Mouse (Mus musculus): ENCODE measurements around the gene Myh7b.

Gene Myh7b

DNA sequence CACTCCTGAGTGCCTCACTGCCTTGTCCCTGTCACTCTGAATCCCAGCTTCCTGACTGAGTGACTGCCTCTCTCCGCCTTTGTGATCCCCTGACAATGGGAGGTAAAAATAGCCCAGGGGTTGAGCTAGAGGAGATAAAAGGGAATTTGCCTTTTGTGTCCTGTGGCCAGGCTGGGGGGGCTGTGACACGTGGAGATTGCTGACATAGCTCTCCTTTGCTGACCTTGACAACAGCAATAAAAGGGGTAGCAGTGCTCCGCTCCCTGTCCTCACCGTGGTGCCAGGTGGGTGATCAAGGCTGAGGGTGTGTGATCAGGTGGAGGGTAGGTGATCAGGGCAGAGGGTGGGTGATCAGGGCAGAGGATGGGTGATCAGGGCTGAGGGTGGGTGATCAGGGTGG, at the start of gene Myh7b:
Gene Myh7b, plus strand, starts transcription at position 235 of the 400 bp plus-strand sequence.
- DNase-seq (ENCODE audit: low read depth, low spot score), result no peak

- DNase-seq (ENCODE audit: low read depth, low spot score), result no peak
Measured at GRCm38 (mm10) chr2:155562209-155562608, 48.8 kb upstream of the Myh7b start.

DNA sequence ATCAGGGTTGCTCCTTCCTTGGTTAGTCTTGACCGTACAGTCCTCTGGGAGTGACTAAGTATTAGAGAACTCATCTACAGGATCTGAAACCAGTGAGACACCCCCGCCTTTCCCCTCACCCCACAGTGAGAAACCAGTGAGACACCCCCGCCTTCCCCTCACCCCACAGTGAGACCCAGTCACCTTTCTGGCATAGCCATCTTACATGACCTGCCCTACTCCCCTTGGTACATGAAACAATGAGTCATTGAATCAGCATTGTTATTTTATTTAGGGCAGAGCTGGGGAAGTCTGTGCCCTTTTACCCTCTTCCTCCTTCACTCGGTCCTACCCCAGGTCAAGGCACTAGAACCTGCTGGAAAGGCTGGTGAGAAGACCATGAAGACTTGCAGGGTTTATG, 48.1 kb upstream of the Myh7b start:
- no peak for DNase-seq (ENCODE audit: low read depth, low spot score)

- DNase-seq (ENCODE audit: low read depth, low spot score), result no peak
Measured at GRCm38 (mm10) chr2:155567751-155568150, 43.3 kb upstream of the Myh7b start.

GRCm38 (mm10) chr2:155569223-155569807, 41.7 kb upstream of the Myh7b start:
- no peak for DNase-seq (ENCODE audit: low read depth, low spot score)

GRCm38 (mm10) chr2:155573001-155573400, 38.0 kb upstream of the Myh7b start:
- DNase-seq (ENCODE audit: low read depth, low spot score), result no peak

- DNase-seq (ENCODE audit: low read depth, low spot score), result no peak
Measured at GRCm38 (mm10) chr2:155573996-155574395, 37.0 kb upstream of the Myh7b start.

- DNase-seq (ENCODE audit: low read depth, low spot score), result no peak
Measured at GRCm38 (mm10) chr2:155574700-155575099, 36.3 kb upstream of the Myh7b start.

DNA sequence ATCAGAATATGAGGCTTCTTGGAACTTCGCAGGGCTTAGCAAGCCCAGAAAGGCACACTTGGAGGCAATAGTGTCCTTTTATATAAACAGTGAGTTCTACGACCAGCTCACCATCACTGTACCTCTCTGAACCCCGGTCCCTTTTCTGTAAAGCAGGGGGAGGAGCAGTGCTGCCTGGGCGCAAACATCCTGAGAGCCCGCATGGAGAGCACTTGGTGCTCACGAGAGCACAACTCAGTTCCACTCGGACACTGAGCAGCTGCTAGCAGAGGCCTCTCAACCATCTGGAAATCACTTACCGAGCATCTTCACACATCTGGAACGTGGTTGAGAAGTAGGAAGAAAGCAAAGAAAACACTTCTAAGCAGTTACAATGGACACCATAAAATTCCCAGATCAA, 34.4 kb upstream of the Myh7b start:
- DNase-seq (ENCODE audit: low read depth, low spot score), result no peak

- DNase-seq (ENCODE audit: low read depth, low spot score), result peak; percentile 57
Measured at GRCm38 (mm10) chr2:155580331-155580730, 30.7 kb upstream of the Myh7b start.

DNA sequence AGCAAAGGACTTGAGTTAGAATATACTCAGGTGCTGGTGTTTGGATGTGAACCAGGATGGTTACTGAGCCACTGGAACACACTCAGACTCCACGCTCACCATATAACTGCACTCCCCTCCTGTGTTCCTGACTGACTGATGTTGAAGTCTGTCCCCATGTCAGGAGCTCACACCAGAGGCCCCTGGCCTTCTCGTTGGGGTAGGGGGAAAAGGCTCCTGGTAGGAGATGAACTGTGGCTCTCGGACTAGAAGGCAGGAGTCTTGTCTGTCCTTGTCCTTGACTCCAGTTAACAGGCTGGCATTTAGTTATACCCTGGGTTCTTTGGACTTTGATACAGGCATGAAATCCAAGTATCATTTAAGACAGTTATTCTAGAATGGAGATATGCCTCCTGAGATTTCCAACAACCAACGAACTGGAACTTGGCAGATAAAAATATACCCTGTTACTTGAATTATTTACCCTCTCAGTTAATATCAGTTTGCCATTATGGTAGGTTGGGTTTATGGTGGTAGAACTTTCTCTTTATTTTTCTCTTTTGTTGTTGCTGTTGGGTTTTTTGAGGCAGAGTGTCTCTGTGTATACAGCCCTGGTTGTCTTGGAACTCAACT, 28.5 kb upstream of the Myh7b start:
- DNase-seq (ENCODE audit: low read depth, low spot score), result no peak

GRCm38 (mm10) chr2:155582996-155583395, 28.0 kb upstream of the Myh7b start:
- no peak for DNase-seq (ENCODE audit: low read depth, low spot score)

GRCm38 (mm10) chr2:155583927-155584530, 27.0 kb upstream of the Myh7b start:
- DNase-seq (ENCODE audit: low read depth, low spot score), result peak; percentile 83

DNA sequence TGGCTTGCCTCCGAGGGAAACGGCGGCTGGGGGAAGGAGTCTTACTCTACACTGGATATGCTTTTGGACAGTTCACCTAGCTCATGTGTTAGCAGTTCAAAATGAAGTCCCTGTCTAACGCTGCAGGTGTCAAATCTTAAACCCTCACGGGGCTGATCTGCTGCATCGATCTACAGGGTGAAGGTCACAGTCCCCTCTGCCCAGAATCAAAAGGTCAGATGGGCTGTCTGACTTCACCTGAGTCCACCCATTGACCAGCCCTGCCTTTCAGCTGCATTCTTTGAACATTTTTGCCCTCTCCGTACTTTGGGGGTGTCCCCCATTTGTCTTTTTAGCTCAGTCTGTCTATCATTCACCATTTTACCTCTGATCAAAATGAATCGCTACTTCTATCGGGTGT, 25.9 kb upstream of the Myh7b start:
- DNase-seq (ENCODE audit: low read depth, low spot score), result no peak

DNA sequence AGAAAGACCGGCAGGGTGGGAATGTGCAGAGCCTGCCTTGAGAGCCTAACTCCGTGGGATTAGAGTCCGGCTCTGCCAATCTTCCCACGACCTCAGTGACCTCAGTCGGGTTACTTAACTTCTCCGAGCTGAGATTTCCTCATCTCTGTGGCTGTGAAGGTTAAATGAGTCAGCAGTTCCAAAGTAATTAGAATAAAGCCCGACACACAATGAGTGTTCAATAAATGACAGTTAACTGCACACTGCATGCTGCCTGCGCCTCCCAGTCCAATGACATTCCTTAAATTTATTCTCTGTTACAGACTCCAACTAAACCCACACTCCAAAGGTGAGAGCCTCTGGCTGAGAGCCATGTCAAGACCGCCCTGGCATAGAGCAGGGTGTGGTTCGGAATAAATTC, 25.5 kb upstream of the Myh7b start:
- no peak for DNase-seq (ENCODE audit: low read depth, low spot score)

DNA sequence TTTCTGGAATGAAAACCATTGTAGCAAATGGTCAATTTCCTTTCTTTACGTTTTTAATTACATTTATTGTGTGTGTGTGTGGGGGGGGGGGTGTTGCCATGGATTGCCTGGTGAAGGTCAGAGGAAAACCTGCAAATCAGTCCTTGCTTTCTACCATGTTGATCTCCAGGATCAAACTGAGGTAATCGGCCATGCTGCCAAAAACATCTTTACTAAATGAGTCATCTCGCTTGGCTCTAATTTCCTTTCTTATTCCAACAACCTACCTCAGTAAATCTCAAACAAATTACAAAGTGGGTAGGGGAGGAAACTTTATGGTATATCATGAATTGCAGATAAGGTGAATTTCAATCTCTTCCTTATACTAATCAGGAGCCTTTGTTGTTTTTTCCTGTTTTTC, 22.9 kb upstream of the Myh7b start:
- DNase-seq (ENCODE audit: low read depth, low spot score), result peak; percentile 68

GRCm38 (mm10) chr2:155589521-155589920, 21.5 kb upstream of the Myh7b start:
- no peak for DNase-seq (ENCODE audit: low read depth, low spot score)

DNA sequence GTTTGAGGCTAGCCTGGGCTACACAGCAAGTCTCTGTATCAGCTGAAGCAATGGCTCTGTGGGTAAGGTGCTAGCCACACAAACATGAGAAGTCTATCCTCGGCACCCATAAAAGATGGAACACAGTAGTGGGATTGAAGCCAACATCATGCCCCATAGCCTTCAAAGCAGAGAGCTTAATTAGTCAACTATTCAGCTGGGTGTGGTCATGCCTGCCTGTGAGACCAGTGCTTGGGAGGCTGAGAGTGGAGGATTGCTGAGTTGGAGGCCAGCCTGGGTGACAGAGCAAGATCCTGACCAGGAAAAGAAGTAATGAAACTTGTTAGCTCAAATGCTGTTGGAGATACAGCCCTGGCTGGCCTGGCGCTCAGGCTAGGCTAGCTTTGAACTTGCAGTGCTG, 20.1 kb upstream of the Myh7b start:
- DNase-seq (ENCODE audit: low read depth, low spot score), result no peak

DNA sequence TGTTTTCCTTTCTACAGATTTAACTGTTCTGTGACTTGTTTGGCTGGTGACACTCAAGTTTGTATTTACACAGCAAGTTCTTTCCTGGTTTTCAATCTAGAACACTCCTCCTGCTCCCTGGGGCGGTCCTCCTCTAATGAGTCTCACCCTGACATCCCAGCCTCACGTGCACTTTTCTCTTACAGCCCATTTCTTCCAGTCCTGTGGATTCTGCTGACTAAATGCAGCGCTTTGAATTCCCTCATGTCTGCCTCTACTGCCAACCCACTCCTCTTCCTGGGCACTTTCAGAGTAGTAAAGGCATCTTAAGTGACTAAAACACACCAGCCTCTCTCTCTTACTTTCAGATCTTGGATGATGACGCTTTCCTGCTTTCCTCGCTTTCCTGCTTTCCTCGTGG, 19.3 kb upstream of the Myh7b start:
- DNase-seq (ENCODE audit: low read depth, low spot score), result peak; percentile 48

DNA sequence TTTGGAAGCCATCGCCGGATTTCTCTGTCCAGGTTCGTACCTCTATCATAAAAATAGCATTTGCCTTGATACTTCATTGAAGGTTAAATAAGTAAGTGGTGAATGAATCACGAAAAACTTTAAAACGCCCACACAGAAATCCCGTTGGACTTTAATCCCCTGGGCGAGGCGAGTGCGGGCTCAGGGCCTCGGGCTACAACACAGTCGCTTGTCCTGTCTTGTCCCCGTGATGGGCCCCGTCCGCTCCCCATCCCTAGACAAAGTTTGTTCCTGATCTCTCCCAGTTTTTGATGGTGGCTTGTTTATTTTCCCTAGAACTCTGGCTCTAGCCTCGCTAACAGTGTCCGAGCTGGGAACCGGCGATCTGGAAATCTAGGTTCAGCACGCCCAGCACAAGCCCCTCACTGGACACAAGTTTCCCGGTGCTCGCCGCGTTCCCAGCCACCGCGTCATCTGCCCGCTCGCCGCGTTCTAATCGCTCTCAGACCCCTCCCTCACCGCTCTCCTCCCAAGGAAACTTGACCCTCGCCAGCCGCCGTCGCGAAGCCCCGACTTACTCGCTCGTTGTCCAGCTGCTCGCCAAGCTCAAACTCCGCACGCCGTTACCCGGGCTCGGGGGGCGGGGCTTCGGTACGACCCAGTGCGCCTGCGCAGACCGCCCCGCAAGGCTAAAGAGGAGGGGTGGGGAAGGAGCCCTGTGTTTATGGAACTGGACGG, 18.7 kb upstream of the Myh7b start, which contains the start of gene Gss:
Gene Gss, minus strand, starts transcription at position 674 of the 717 bp plus-strand sequence.
- DNase-seq (ENCODE audit: low read depth, low spot score), result peak; percentile 96

DNA sequence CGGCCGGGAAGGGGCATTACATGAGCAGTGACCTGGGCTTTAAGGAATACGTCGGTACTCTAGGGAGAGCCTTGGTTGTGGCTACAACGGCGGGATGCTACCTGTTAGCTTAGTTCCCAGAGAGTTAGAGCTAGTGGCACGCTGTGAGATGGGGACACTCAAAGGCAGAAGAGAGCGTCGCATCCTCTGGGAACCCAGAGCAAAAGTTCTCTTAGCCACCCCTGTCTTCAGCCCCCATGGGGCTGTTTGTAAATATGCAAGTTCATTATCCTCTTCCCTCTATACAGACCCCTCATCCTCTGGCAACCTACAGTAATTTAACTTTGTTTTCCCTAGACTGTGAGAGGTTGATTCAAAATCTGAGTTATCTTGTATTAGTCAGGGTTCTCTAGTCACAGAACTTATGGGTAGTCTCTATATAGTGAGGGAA, 18.1 kb upstream of the Myh7b start:
- DNase-seq (ENCODE audit: low read depth, low spot score), result no peak

- DNase-seq (ENCODE audit: low read depth, low spot score), result no peak
Measured at GRCm38 (mm10) chr2:155595516-155595915, 15.5 kb upstream of the Myh7b start.

- DNase-seq (ENCODE audit: low read depth, low spot score), result no peak
Measured at GRCm38 (mm10) chr2:155603707-155604106, 7.3 kb upstream of the Myh7b start.

Measured in 3T3-L1 (cell line).